Mouse (Mus musculus): ENCODE results near the gene 1700025G04Rik.
"Not testable (repeated sequence)": the region's sequence is repeated elsewhere in the genome, so short reads cannot be mapped to it uniquely, and the experiment has no call there.

Gene 1700025G04Rik

DNA sequence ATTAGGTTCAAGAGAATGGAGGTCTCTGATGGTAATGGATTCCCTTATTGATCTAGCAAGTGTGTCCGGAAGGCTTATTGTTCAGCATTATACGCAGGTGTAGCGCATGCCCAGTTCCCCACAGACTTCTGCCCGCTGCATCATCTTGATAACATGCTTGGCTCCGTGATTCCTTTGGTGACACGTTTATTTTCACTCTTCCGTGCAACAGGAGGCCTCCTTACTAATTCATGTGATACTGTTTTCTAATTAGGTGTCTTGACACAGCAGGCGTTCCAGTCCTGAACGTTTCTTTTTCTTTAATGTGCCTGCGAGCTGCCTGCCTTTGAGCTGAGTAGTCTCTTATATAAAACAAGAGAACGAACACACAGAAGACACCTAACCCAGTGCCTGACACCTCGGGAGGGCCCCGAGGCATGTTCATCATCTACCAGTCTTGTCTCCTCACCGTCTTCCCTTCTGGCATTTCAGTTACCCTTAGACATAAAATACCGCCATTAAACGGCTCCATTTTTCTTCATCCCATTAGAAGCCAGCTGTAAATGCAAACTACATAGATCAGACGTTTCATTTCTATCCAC, 244.6 kb downstream of the 1700025G04Rik start:
- no peak for DNase-seq

DNA sequence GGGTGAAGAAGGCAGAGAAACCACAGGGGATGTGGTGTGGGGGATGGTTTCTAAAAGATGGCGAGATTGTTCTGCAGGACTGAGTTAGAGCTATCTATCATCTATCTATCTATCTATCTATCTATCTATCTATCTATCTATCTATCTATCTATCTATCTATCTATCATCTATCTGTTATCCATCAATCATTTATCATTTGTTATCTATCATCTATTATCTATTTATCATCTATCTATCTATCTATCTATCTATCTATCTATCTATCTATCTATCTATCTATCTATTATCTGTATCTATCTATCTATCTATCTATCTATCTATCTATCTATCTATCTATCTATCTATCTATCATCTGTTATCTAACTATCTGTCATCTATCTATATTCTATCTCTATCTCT, 249.6 kb downstream of the 1700025G04Rik start:
- not testable (repeated sequence) for DNase-seq

- no peak for DNase-seq
Measured at GRCm38 (mm10) chr1:151835261-151835660, 254.7 kb downstream of the 1700025G04Rik start.

GRCm38 (mm10) chr1:151831791-151832190, 258.1 kb downstream of the 1700025G04Rik start:
- no peak for DNase-seq

DNA sequence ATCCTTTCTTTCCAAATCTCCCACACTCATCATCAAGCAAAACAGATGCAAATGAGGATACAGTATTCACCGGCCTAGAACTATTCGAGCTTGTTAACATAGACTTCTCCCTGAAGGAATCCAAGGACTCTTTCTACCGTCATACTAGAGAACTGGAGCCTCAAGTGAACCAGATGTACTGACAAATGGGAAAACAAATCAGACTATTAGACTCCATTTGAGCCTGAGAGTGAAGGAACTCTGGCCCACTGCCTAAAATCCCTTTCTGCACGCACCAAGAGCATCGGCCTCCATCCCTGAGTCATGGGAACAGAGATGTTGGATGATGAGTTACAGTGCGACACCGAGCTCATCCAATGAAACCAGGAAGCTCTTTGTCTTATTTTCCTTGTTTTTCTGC, 264.9 kb downstream of the 1700025G04Rik start:
- peak; percentile 11 for DNase-seq

DNA sequence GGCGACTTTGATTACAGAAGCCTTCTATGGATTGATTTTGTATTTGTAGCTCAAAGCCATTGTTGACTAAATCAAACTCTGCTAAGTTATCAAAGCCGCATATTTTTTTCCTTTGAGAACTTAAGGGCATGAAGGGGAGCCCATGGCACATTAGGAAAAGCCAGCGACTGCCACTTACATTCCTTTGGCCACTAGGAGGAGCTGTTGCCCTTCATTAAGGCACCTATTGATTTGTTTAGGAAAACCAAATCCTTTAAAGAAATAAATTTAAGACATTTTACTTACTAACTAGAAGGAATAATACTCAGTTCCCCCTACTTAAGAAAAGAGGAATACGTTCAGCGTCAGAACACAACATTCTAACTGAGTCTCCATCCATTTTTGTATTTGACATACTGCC, 269.5 kb downstream of the 1700025G04Rik start:
- DNase-seq: peak; percentile 82

DNA sequence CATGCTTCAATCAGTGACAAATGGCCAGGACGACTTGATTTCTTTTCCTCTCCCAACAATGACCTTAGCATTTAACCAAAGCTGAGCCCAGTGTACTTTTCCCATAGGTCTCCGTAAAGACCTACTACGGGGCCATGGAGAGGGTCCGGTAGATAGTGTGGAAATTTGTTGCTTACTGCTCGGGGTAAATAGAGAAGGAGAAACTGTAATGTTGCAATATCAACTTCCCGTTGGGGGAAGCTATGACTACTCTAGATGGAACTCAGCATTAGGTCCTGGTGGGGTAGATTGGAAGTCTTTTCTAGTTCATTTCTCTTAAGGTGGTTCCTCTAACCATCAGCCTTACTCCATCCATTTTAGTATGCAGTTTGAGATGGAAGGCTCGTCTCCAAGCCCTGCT, 270.7 kb downstream of the 1700025G04Rik start:
- peak; percentile 13 for DNase-seq

GRCm38 (mm10) chr1:151816051-151816450, 273.9 kb downstream of the 1700025G04Rik start:
- DNase-seq: no peak

DNA sequence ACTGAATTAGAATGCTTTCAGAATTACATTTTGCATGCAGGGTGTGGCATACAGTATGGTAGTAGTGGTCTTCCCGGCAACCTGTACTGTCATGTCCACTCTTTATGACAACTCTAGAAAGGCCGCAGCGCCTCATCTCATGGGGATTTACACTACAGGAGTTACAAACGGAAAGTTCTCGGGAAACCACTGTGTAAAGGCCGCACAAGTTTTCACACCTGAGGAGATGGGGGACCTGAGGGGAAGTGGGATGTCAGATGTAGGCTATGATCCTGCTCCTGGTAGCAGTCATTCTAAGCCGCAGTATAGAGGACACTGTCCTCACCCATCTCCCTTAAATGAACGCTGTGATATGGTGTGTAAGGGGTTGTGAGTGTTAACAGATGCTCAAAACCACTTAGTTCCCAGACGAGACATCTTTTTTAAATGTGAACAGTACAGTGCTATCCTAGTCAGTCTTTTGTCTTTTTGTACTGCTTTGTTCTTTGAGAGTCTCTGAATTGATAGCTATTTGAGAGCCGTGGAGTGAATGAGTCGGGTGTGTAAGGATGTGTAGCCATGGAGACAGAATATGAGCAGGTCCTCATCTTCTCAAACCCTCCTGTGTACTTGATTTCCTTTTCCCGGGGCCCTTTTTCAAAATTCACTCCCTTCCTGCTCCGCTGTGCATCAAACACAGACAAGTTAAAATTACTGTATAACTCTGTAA, 277.8 kb downstream of the 1700025G04Rik start:
- no peak for DNase-seq

DNA sequence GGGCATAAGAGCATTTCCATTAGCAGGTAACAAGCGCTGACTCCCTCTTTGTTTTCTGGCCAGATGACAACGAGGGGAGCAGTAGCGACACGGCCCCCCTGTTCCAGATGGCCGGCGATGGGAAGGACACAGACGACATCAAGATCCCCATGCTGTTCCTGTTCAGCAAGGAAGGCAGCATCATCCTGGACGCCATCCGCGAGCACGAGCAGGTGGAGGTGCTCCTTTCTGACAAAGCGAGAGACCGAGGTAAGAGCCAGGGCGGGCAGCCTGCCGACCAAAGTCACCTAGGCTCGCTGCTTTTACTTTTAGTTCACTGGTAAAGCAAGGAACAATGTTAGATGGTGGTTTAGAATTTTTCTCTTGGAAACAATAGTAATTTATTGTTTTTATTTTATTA, 278.5 kb downstream of the 1700025G04Rik start:
- DNase-seq: no peak

DNA sequence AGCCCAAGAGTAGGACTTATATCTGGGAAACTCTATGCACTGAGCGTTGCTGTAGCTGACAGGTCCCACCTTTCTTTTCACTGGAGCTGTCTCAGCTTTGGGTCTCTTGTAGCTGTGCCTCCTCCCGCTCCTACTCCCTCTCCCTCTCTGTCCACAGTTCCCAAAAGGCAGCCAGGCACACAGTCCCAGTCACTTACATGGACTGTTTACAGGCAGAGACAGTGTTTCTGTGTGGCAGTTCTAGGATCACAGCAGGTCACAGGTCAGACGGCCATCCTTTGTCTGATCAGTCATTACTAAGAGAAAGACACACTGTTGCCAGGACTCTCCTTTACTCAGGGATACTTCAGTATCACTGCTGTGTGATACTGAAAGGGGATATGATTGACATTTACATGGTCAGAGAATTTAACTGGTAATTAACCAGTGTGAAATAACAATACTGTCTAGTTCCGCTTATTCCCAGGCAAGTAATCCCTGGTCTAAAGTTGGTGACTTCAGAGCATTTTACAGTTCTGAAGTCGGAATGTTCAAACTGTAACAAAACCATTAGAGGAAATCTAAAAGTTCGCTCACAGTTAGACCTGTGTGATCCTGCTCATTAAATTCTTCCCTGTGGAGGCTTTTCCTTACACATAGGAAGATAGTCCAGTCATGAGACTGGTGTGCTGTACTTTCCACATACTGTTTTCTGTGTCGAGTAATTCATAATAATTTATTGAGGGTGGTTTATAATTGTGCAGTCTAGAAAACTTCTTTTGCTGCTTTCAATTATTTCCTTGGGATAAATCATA, 279.1 kb downstream of the 1700025G04Rik start:
- no peak for DNase-seq

- no peak for DNase-seq
Measured at GRCm38 (mm10) chr1:151807286-151807685, 282.6 kb downstream of the 1700025G04Rik start.

- not testable (repeated sequence) for DNase-seq
Measured at GRCm38 (mm10) chr1:151802795-151803194, 287.1 kb downstream of the 1700025G04Rik start.
